Mouse (Mus musculus): ENCODE measurements around the gene Olfr523. TPM values are rescaled to one million over a fixed set of nuclear protein-coding genes. Genes with fewer than 3 reads are reported as not detected.
A peak's percentile ranks its signal among the peaks of the same experiment; 100 is the strongest.
"Not testable (repeated sequence)": the region's sequence is repeated elsewhere in the genome, so short reads cannot be mapped to it uniquely, and the experiment has no call there.

Olfr523 gene
- not detected in 2 replicates for polyA plus RNA-seq (2015; fragmentation: Nextera tagmentation; extraction: Ambion mirVana)

DNA sequence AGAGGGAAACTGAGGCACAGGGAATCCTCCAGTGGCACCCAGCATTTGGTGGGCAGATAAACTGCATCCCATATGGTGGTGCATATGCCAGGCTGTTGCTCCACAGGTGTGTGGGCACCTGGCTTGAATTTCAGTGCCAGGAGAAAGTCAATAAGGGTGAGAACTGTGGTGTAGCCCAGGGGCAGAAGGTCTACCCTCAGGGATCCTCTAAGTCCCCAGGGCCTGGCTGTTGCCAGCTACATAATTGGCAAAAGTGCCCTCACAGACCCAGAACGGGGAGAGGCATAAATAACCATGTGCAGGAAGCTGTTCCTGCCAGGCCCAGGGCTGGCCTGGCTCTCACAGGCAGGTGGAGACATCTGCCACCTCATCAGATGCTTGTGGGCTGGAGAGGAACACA lies at the start of gene Olfr523:
Gene Olfr523, plus strand, starts transcription at position 282 of the 400 bp plus-strand sequence.
- WGBS: 42% methylated on average over 1 of the region's 1 CpGs
- H3K9me3 ChIP-seq (ENCODE audit: control insufficient read depth, low read length): no peaks in the 10 kb centered on the region
- no peaks in the 10 kb centered on the region for H3K27me3 ChIP-seq (ENCODE audit: control insufficient read depth, insufficient read depth, low read depth, low read length)
- H3K4me1 ChIP-seq (replicated peaks; ENCODE audit: control insufficient read depth, insufficient read depth, low read length): no peaks in the 10 kb centered on the region
- H3K36me3 ChIP-seq (ENCODE audit: control insufficient read depth, insufficient read depth, low read length): no peaks in the 10 kb centered on the region
- no peak within 1 kb of the TSS for H3K9ac ChIP-seq (ENCODE audit: low read length)
- H3K27ac ChIP-seq (ENCODE audit: low read length): no peak within 1 kb of the TSS
- no peak within 1 kb of the TSS for H3K4me3 ChIP-seq (ENCODE audit: low read length)
- ATAC-seq (ENCODE audit: low read depth): no peak
- H3K4me2 ChIP-seq (ENCODE audit: low read depth, low read length): no peak within 1 kb of the TSS

DNA sequence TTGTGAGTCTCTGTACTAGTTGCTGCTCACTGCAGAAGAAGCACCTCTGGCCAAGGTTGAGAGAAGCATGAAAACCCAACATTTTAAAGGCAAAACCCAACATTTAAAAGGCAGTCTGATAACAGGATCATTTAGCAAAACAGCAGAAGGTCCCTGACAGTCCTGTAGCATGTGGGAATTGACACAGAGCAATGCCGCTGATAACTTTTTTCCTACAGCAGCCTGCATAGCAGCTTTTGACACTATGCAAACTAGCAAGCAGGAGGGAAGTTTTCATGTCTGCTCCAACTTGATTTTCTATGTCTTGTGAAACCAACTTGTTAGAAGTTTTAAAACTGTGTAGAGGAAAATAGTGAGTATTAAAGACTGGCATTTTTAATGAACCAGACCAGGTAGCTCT lies 48.6 kb upstream of the Olfr523 start:
- Histone ChIP-seq H3K36me3 (ENCODE audit: control insufficient read depth, insufficient read depth, low read length) (no peaks in the 10 kb centered on the region), H3K4me1 (replicated peaks; ENCODE audit: control insufficient read depth, insufficient read depth, low read length) (peaks cover 11% of the 10 kb centered on the region), H3K9me3 (ENCODE audit: control insufficient read depth, low read length) (no peaks in the 10 kb centered on the region), H3K4me3 (ENCODE audit: low read length) (no peak overlapping the region), H3K27me3 (ENCODE audit: control insufficient read depth, insufficient read depth, low read depth, low read length) (no peaks in the 10 kb centered on the region), H3K4me2 (ENCODE audit: low read depth, low read length) (no peak overlapping the region), H3K27ac (ENCODE audit: low read length) (no peak overlapping the region), H3K9ac (ENCODE audit: low read length) (no peak overlapping the region)
- no peak for ATAC-seq (ENCODE audit: low read depth)
- 95% methylated on average over 1 of the region's 1 CpGs for WGBS

DNA sequence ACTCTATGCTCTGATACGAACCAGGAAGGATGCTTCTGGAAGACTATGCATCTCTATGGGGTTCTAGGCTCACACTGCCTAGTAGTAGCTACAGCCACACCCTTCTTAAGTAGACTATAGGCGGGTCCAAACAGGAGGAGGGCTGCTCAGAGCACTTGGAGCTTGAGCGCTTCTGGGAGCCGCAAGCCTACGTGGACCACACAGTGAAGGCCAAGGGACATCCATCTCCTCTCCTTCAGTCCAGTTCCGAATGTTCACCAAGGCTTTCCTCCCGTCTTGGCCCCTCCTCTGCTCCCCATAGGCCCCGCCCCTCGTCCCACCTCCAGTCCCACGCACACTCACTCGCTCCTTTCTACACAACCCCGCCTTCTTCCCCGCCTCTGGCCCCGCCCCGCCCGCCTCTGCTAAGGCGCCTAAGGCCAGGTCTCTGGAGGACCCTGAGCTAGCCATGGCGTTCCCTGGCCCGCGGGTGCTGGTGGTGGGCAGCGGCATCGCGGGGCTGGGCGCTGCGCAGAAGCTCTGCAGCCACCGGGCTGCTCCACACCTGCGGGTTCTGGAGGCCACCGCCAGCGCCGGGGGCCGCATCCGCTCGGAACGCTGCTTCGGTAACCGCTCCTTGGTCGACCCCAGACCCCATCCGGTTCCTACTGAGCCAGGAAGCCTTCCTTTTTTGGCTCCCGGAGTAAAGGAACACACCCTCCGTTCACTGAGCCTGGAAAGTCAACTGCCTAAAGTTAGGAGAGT lies 47.6 kb upstream of the Olfr523 start:
- peak; percentile 99 for ATAC-seq (ENCODE audit: low read depth)
- H3K36me3 ChIP-seq (ENCODE audit: control insufficient read depth, insufficient read depth, low read length): peaks cover 6% of the 10 kb centered on the region
- H3K4me3 ChIP-seq (ENCODE audit: low read length): peak overlapping the region; percentile 90
- no peaks in the 10 kb centered on the region for H3K27me3 ChIP-seq (ENCODE audit: control insufficient read depth, insufficient read depth, low read depth, low read length)
- peaks cover 11% of the 10 kb centered on the region for H3K4me1 ChIP-seq (replicated peaks; ENCODE audit: control insufficient read depth, insufficient read depth, low read length)
- no peaks in the 10 kb centered on the region for H3K9me3 ChIP-seq (ENCODE audit: control insufficient read depth, low read length)
- WGBS: 1% methylated on average over 35 of the region's 40 CpGs
- H3K9ac ChIP-seq (ENCODE audit: low read length): peak overlapping the region; percentile 97
- peak overlapping the region; percentile 81 for H3K27ac ChIP-seq (ENCODE audit: low read length)
- peak overlapping the region; percentile 89 for H3K4me2 ChIP-seq (ENCODE audit: low read depth, low read length)

DNA sequence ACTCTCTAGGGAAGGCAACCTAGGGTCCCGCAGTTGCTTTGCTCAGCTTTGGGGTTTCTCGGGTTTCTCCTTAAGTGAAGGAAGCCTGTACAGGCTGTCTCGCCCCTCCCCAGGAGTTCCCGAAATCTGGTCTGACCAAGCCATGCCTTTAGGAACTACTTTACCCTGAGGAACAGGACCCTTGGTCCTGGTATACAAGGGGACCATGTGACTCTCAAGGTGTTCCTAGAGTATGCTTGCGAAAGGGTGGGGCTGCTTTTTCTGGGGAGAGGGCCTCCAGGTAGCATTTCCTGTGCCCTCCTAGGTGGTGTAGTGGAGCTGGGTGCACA lies 47.0 kb upstream of the Olfr523 start:
- H3K27ac ChIP-seq (ENCODE audit: low read length): peak overlapping the region; percentile 81; the same call in 1 of the 2 replicates
- no peak; the same call in 1 of the 2 replicates for ATAC-seq (ENCODE audit: low read depth)
- peak overlapping the region; percentile 89 for H3K4me2 ChIP-seq (ENCODE audit: low read depth, low read length)
- H3K9me3 ChIP-seq (ENCODE audit: control insufficient read depth, low read length): no peaks in the 10 kb centered on the region
- no peaks in the 10 kb centered on the region for H3K27me3 ChIP-seq (ENCODE audit: control insufficient read depth, insufficient read depth, low read depth, low read length)
- peak overlapping the region; percentile 97 for H3K9ac ChIP-seq (ENCODE audit: low read length)
- H3K4me3 ChIP-seq (ENCODE audit: low read length): peak overlapping the region; percentile 90
- WGBS: 4% methylated on average over 5 of the region's 5 CpGs
- H3K4me1 ChIP-seq (replicated peaks; ENCODE audit: control insufficient read depth, insufficient read depth, low read length): peaks cover 11% of the 10 kb centered on the region
- peaks cover 8% of the 10 kb centered on the region for H3K36me3 ChIP-seq (ENCODE audit: control insufficient read depth, insufficient read depth, low read length)

DNA sequence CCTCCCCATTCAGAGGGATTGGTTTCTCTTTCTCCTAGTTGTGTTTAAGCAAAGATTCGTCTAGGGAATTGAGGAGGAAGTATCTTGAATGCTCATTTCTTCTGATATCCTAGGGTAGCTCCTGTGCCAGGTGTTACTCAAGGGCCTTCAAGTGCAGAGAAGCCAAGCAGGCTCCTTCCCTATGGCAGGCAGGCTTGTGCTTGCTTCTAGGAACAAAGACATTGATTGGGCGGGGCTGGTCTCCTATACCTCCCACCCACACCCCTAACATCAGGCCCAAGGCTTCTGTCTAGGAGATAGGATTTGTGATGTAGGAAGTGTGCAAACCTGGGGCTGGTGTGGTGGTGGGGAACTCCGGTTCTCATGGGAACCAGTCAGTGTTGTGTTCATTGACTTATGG lies 46.1 kb upstream of the Olfr523 start:
- 82% methylated on average over 3 of the region's 3 CpGs for WGBS
- Histone ChIP-seq H3K36me3 (ENCODE audit: control insufficient read depth, insufficient read depth, low read length) (peaks cover 8% of the 10 kb centered on the region), H3K4me2 (ENCODE audit: low read depth, low read length) (peak overlapping the region; percentile 25; the same call in 1 of the 2 replicates), H3K4me3 (ENCODE audit: low read length) (0 out of 2 replicates have a peak overlapping the region, but pooled peaks have one; percentile 6), H3K27ac (ENCODE audit: low read length) (no peak overlapping the region), H3K9me3 (ENCODE audit: control insufficient read depth, low read length) (no peaks in the 10 kb centered on the region), H3K9ac (ENCODE audit: low read length) (peak overlapping the region; percentile 32), H3K4me1 (replicated peaks; ENCODE audit: control insufficient read depth, insufficient read depth, low read length) (peaks cover 11% of the 10 kb centered on the region), H3K27me3 (ENCODE audit: control insufficient read depth, insufficient read depth, low read depth, low read length) (no peaks in the 10 kb centered on the region)
- no peak for ATAC-seq (ENCODE audit: low read depth)

DNA sequence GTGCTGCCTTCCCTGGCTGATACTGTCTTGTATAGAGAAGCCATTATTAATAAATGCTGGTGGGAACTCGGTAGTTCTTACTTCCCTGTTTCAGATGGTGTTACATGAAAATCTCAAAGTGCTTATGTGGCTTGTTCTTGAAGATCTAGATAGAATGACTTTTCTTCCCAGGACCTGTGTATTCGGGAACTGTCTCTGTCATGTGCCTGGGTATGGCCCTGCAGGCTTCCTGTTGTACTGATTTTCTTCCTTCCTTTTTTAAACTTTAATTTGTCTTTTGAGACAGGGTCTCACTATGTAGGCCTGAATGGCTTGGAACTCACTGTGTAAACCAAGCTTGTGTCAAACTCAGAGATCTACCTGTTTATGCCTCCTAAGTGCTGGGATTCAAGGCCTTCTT lies 45.1 kb upstream of the Olfr523 start:
- WGBS: 65% methylated on average over 2 of the region's 2 CpGs
- Histone ChIP-seq H3K4me3 (ENCODE audit: low read length) (no peak overlapping the region), H3K4me1 (replicated peaks; ENCODE audit: control insufficient read depth, insufficient read depth, low read length) (peaks cover 11% of the 10 kb centered on the region), H3K36me3 (ENCODE audit: control insufficient read depth, insufficient read depth, low read length) (peaks cover 8% of the 10 kb centered on the region), H3K27ac (ENCODE audit: low read length) (no peak overlapping the region), H3K27me3 (ENCODE audit: control insufficient read depth, insufficient read depth, low read depth, low read length) (no peaks in the 10 kb centered on the region), H3K9ac (ENCODE audit: low read length) (no peak overlapping the region), H3K9me3 (ENCODE audit: control insufficient read depth, low read length) (no peaks in the 10 kb centered on the region), H3K4me2 (ENCODE audit: low read depth, low read length) (no peak overlapping the region)
- no peak for ATAC-seq (ENCODE audit: low read depth)

DNA sequence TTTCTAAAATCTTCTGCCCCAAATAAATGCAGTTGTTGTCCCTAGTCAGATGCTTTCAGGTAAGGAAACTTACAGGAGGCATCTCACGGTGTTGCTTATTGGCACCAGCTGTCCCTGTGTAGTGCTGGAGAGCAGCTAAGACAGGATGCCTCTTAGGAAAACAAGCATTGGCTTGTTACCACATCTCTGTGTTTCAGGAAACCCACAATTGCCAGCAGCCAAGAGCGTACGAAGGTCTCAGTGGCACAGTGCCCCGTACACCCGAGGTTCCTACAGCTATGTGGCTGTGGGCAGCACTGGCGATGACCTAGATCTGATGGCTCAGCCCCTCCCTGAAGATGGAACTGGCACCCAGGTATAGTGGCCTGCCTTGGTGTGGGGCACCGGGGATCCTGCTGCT lies 40.8 kb upstream of the Olfr523 start:
- H3K27me3 ChIP-seq (ENCODE audit: control insufficient read depth, insufficient read depth, low read depth, low read length); ATAC-seq (ENCODE audit: low read depth); H3K9ac ChIP-seq (ENCODE audit: low read length); H3K4me3 ChIP-seq (ENCODE audit: low read length); H3K9me3 ChIP-seq (ENCODE audit: control insufficient read depth, low read length); H3K4me1 ChIP-seq (replicated peaks; ENCODE audit: control insufficient read depth, insufficient read depth, low read length); H3K4me2 ChIP-seq (ENCODE audit: low read depth, low read length); H3K27ac ChIP-seq (ENCODE audit: low read length); H3K36me3 ChIP-seq (ENCODE audit: control insufficient read depth, insufficient read depth, low read length): not testable (repeated sequence)
- WGBS: 91% methylated on average over 7 of the region's 7 CpGs

DNA sequence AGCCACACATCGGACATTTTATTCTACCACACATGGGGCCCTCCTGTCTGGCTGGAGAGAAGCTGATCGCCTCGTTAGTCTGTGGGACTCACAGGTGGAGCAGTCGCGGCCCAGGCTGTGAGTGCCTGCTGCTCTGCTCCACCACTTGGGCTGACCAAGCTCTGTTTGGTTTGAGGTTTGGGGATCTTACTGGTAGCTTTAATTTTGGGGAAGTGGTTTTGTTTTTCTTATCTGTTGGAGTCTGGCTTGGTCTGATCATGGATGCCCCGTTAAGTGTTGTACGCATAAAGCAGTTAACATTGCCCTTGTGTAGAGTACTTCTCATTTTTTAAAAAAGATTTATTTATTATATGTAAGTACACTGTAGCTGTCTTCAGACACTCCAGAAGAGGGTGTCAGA lies 39.0 kb upstream of the Olfr523 start:
- not testable (repeated sequence) for H3K9me3 ChIP-seq (ENCODE audit: control insufficient read depth, low read length); H3K27me3 ChIP-seq (ENCODE audit: control insufficient read depth, insufficient read depth, low read depth, low read length); H3K4me1 ChIP-seq (replicated peaks; ENCODE audit: control insufficient read depth, insufficient read depth, low read length); H3K4me3 ChIP-seq (ENCODE audit: low read length); H3K27ac ChIP-seq (ENCODE audit: low read length); ATAC-seq (ENCODE audit: low read depth); H3K36me3 ChIP-seq (ENCODE audit: control insufficient read depth, insufficient read depth, low read length); H3K9ac ChIP-seq (ENCODE audit: low read length); H3K4me2 ChIP-seq (ENCODE audit: low read depth, low read length)
- 87% methylated on average over 5 of the region's 7 CpGs for WGBS

DNA sequence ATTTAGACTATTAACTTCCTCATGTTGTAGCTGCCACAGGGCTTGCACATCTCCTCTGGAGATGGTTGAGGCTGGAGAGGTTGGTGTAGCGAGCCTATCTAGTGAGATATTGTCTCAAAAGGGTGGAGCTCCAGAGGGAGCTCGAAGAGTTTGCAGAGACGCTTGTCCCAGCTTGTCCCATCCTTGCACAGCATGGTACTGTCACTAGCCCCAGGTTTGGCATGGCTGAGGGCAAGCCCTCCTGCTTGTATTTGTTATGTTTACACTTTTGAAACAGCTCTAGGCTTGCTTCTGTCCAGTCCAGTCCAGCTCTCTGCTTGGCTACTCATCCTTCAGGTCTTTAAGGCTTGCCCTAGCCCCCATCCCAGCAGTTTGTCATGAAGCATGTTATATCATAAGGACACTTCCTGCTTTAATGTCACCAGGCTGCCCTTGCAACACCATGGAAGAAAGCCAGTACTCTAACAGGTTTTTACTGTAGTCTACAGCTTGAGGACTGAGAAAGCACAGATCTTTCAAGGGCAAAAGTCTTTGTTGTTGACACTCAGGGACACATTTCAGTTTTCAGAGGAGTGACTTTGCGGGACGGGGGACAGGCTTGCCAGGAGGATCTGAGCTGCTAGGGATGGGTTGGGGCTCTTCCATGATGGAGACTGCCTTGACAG lies 37.8 kb upstream of the Olfr523 start:
- Histone ChIP-seq H3K4me1 (replicated peaks; ENCODE audit: control insufficient read depth, insufficient read depth, low read length) (peaks cover 4% of the 10 kb centered on the region; the same call in 1 of the 2 replicates), H3K27ac (ENCODE audit: low read length) (no peak overlapping the region), H3K9me3 (ENCODE audit: control insufficient read depth, low read length) (no peaks in the 10 kb centered on the region), H3K27me3 (ENCODE audit: control insufficient read depth, insufficient read depth, low read depth, low read length) (no peaks in the 10 kb centered on the region), H3K4me2 (ENCODE audit: low read depth, low read length) (no peak overlapping the region), H3K4me3 (ENCODE audit: low read length) (no peak overlapping the region), H3K36me3 (ENCODE audit: control insufficient read depth, insufficient read depth, low read length) (peaks cover 5% of the 10 kb centered on the region; the same call in 1 of the 2 replicates), H3K9ac (ENCODE audit: low read length) (no peak overlapping the region)
- no peak for ATAC-seq (ENCODE audit: low read depth)
- 83% methylated on average over 5 of the region's 5 CpGs for WGBS

All from lung, embryonic 16.5 days (tissue).